Mouse (Mus musculus) liver, embryonic 14.5 days (tissue): ENCODE data around the gene Iqschfp.

ENCODE experiments used
- CTCF ChIP-seq: IDR thresholded peaks from 2 replicates; pipeline ENCODE4 v1.5.1; 2016; ENCODE audit warnings: antibody characterized with exemption, low read depth, control low read depth
- EP300 ChIP-seq: IDR thresholded peaks from 2 replicates; pipeline ENCODE4 v1.6.1; 2016; ENCODE audit warnings: antibody characterized with exemption, low read depth

DNA sequence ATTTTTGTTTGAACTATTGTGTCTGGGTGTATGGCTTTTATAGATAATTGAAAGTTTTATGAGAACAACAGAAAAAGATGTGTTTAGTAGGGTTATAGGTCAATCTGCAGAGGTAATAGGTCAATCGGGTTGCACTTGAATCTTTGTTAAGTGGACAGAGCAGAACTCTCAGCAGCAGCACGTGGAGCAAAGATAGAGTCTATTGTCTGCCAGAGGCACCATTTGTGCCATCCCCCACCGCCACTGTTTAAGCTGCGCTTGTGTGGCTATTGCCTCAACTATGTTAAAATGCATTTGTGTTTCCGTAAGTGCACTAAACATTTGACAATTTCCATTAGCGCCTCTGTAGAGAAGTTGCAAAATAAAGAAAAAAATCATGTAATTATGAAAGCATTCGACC is 508.1 kb downstream of the Iqschfp start:
- TF ChIP-seq CTCF: no peak
- no peak for TF ChIP-seq EP300
